Mouse (Mus musculus) liver, adult 2 months (tissue): ENCODE data around the gene Zp3.

Source experiments
- CTCF ChIP-seq: fragments of 200-500 bp; IDR thresholded peaks from 2 replicates; pipeline ENCODE4 v1.5.1; 2011; ENCODE audit warnings: low read depth, low read length, control low read depth
- POLR2A ChIP-seq: fragments of 200-500 bp; IDR thresholded peaks from 2 replicates; pipeline ENCODE4 v1.6.1; 2011; ENCODE audit warnings: low read length, control low read depth; ENCODE audit not compliant: insufficient read depth; ENCODE audit errors: extremely low read depth

DNA sequence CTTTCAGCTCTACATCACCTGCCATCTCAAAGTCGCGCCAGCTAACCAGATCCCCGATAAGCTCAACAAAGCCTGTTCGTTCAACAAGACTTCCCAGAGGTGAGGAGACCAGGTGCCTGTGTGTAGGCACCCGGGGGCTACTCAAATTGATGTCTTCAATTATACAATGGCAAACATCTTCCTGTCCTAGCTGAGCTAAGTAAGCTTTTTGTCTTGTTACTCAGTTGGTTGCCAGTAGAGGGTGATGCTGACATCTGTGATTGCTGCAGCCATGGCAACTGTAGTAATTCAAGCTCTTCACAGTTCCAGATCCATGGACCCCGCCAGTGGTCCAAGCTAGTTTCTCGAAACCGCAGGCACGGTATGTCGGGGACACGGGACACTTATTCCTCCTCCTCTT, 7.3 kb downstream of the Zp3 start:
- TF ChIP-seq POLR2A (no peak), CTCF (no peak)
